Mouse (Mus musculus): Measurements from ENCODE around the gene Snd1.

- no peak for TF ChIP-seq POLR2A (IDR thresholded peaks at IDR 0.05; ENCODE audit: borderline replicate concordance, control insufficient read depth, low read depth, low read length)
- no peak for TF ChIP-seq CTCF (IDR thresholded peaks at IDR 0.05; ENCODE audit: control insufficient read depth, insufficient read depth, low read length)
These were observed 98.2 kb downstream of the Snd1 start for GRCm38 (mm10) chr6:28572991-28573759.
